Mouse (Mus musculus): ENCODE results near the gene Parp4.

GRCm38 (mm10) chr14:56594811-56595210 lies 19.4 kb downstream of the Parp4 start:
- no peak for TF ChIP-seq CTCF (IDR thresholded peaks at IDR 0.05; ENCODE audit: low read depth, low read length)
- TF ChIP-seq GATA1 (IDR thresholded peaks at IDR 0.05; ENCODE audit: borderline replicate concordance, low read length), result no peak
- TF ChIP-seq TAL1 (conservative IDR thresholded peaks at IDR 0.05; ENCODE audit: low read depth, low read length), result no peak

Measured in G1E (cell line).